Mouse (Mus musculus) adrenal gland, adult 8-10 months (tissue): ENCODE results near the gene Flot2. TPM values are rescaled to one million over a fixed set of nuclear protein-coding genes. Genes with fewer than 3 reads are reported as not detected.

ENCODE experiments used
- DNase-seq: peaks from one replicate; pipeline ENCODE4 v3.0.0; 2022
- total RNA-seq, 4 experiments: library from RNA; stranded (reverse); gene quantifications; 2 replicates each; pipeline ENCODE4 v1.2.4; 2022

Gene Flot2
- total RNA-seq, 4 experiments from 2014 or later: 86.1 to 115 (median 101) TPM

GRCm38 (mm10) chr11:78062563-78062962 is 24.8 kb downstream of the Flot2 start:
- DNase-seq: no peak

GRCm38 (mm10) chr11:78065906-78066305 is 28.2 kb downstream of the Flot2 start:
- no peak for DNase-seq

DNA sequence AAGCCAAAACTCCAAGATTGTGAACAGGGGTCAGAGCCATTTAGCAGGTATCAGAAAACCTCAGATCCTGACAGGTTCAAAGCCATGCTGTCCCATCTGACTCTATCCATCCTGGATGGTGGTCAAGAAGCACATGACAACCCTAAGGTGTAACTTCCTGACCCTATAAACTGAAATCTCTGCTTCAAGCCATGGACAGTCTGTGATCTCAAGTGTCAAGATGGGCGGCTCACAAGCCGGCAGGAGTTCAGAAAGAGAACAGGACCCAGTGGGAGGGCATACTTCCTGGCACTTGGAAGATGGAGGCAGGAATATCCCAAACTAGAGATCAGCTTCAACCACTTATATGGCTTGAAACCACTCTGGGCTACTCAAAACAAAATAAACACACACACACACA is 28.9 kb downstream of the Flot2 start:
- DNase-seq: no peak

- DNase-seq: no peak
Measured at GRCm38 (mm10) chr11:78067566-78067965, 29.8 kb downstream of the Flot2 start.

DNA sequence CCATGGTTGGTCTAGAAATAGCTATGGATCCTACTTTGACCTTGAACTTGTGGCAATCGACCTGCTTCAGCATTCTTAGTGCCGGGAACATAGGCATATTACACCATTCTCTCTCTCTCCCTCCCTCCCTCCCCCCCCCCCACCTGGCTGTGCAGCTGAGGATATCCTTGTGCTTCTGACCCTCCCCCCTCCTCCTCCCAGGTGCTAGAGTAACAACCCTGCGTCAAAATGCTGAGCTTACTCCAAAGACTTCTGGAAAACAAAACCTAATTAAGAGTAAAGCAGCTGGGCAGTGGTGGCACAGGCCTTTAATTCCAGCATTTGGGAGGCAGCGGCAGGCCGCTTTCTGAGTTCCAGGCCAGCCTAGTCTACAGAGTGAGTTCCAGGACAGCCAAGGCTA is 31.4 kb downstream of the Flot2 start:
- DNase-seq: no peak

- DNase-seq: no peak
Measured at GRCm38 (mm10) chr11:78069646-78070045, 31.9 kb downstream of the Flot2 start.

GRCm38 (mm10) chr11:78071938-78072337 is 34.2 kb downstream of the Flot2 start:
- DNase-seq: no peak

- no peak for DNase-seq
Measured at GRCm38 (mm10) chr11:78072425-78073130, 34.8 kb downstream of the Flot2 start.

- no peak for DNase-seq
Measured at GRCm38 (mm10) chr11:78073577-78074276, 36.0 kb downstream of the Flot2 start.

GRCm38 (mm10) chr11:78074277-78074652 is 36.5 kb downstream of the Flot2 start:
- DNase-seq: no peak

GRCm38 (mm10) chr11:78074666-78075065 is 36.9 kb downstream of the Flot2 start:
- no peak for DNase-seq

DNA sequence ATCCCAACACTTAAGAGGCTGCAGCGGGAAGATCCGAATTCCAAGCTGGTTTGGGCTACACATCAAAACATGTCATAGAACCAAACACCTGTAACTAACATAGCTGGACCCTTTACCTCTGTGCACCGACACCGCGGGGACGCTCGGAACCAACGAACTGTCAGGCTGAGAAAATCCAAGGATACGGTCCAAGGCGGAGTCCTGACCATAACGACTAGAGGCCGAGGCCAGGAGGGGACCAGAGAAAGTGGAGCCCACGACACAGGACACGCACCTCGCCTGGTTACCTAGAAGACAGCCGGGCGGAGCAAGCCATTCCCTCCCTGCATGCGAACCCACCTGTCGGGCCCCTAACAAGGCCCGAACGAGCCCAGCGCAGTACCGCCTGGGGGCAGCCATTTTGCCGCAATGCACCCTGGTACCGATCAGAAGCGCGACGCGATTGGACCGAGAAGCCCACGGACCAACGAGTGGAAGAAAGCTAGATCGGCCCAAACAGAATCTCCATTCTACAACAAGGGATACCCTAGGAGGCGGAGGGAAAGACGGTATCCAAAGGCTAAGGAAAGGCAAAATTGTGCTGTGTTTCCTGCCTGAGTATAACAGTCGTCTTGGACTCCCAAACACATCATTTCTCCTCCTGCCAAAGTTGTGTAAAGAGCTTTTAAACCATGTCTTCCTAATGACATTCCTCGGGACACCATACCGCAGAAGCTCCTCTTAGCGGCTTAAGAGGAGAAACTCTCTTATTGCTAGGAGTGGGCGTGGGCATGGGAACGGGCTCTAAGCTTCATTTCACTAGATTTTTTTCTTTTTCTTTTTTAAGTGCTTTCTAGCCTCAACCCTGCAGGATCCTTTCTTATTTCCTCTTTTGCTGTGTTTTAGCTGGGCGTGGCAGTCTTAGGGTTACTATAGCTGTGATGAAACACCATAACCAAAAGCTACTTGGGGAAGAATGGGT is 42.5 kb downstream of the Flot2 start, which contains the start of gene Eral1:
Gene Eral1 (minus strand): TSS at position 423 of the 961 bp plus-strand sequence.
- DNase-seq: peak; percentile 72

DNA sequence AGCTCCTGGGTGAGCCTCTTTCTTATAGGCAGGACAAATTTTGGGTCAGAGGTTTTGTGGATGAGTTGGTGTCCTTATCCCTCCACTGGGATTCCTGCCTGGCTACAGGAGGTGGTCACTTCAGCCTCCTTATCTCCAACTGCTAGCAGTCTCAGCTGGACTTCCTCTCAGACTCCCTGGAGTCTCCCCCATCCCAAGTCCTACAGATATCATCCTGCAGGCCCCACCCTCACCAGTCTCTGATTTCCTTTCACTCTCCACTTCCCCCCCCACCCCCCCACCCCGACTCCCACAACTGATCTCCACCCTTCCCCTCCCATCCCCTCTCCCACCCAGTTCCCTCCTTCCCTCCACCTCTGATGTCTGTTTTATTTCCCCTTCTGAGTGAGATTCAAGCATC is 45.9 kb downstream of the Flot2 start:
- DNase-seq: no peak

DNA sequence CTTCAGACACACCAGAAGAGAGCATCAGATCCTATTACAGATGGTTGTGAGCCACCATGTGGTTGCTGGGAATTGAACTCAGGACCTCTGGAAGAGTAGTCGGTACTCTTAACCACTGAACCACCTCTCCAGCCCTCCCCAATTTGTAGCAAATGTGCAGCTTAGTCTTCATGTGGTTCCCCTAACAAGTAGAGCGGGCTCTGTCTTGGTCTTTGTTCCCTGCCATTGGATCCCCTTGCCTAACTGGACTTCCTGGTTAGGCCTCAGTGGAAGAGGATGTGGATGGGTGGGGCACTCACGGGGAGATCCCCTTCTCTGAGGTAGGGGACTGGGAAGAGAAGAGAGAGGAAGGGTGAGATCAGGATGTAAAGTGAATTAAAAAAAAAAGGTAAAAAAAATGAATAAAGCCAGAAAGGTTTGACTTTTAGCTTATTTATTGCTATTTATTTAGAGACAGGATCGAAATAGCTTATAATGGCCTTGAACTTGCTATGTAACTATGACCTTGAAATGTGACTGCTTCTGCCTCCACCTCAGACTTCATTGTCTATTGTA is 49.3 kb downstream of the Flot2 start:
- DNase-seq: no peak

GRCm38 (mm10) chr11:78087756-78088281 is 50.1 kb downstream of the Flot2 start:
- DNase-seq: no peak

DNA sequence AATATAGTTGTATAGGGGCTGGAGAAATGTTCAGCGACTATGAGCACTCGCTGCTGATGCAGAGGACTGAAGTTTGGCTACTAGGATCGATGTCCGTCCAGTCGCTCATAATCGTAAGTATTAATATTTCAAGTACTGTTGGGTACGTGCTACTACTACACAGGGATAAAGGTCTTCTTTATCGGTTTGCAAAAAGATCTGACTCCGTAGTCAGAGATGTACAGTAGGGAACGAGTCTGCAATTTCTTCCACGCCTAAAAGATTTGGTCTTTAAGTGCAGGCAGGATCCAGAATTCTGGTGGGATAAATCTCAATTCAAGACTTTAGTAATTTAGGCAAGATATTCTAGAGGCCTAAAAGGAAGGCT is 56.4 kb downstream of the Flot2 start:
- no peak for DNase-seq

GRCm38 (mm10) chr11:78094504-78095143 is 56.9 kb downstream of the Flot2 start, which contains the start of gene Fam222b:
Gene Fam222b (plus strand): TSS chr11:78094660.
- peak; percentile 90 for DNase-seq

DNA sequence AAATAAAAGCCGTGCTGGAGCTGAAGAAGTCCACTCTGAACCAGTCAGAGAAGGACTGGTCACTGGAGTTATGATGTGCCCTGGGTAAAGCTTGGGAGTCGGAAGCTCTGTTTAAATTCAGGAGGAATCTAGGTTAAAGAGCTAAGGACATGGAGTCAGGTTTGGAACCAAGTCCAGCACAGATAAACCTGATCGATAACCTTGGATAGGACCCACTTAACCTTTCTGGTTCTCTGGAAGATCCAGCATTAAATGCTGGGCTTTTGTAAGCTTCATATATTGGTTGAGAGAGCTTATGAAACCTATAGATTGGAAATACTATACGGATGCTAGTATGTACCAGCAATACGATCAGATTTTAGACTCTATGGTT is 57.4 kb downstream of the Flot2 start:
- DNase-seq: no peak

DNA sequence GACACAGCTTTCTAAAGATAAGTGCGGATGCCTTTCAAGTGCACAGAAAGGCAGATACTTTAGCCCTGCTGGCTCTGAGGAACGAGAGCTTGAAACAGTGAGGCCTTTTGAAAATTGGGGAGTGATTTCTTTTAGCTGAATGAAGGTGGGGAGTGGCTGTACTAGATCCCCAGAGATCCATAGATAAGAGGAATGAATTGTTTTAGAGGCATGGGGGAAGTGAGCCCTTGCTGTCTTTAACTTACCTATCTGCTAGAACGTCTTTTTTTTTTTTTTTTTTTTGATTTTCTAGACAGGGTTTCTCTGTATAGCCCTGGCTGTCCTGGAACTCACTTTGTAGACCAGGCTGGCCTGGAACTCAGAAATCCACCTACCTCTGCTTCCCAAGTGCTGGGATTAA is 59.3 kb downstream of the Flot2 start:
- no peak for DNase-seq

GRCm38 (mm10) chr11:78100746-78101145 is 63.0 kb downstream of the Flot2 start:
- no peak for DNase-seq

- DNase-seq: no peak
Measured at GRCm38 (mm10) chr11:78102142-78102541, 64.4 kb downstream of the Flot2 start.
